Mouse (Mus musculus) left cerebral cortex, postnatal 14 days (tissue): ENCODE measurements around the gene Zfp68. TPM values are rescaled to one million over a fixed set of nuclear protein-coding genes. Genes with fewer than 3 reads are reported as not detected.

Source experiments
- microRNA-seq, 2 experiments: library from miRNA; unstranded; fragments of <30 nt; microRNA quantifications; one replicate each; pipeline ENCODE4 v1.2.0; 2022
- total RNA-seq, 2 experiments: library from RNA; stranded (reverse); gene quantifications; 2 replicates each; pipeline ENCODE4 v1.2.3; 2021

Zfp68 gene
- total RNA-seq, 2 experiments from 2014 or later, result 22.8 to 26.6 TPM

Small RNAs within 50 kb of the gene (microRNA-seq; reads per million reads assigned to microRNA genes)
- gene Gm24082, result 0 reads per million in 2 experiments

Other genes with a start within 250 kb of the Zfp68 start
- 10 to 100 TPM; 19.2 to 21.0 TPM for gene Zfp157, start 178.3 kb downstream of the Zfp68 start, total RNA-seq
- not detected for gene 1700123K08Rik, start 55.0 kb downstream of the Zfp68 start, total RNA-seq
- 10 to 100 TPM; 11.5 to 12.3 TPM for gene A430033K04Rik, start 3.1 kb upstream of the Zfp68 start, total RNA-seq
- gene Fam20c, start 134.8 kb upstream of the Zfp68 start, total RNA-seq, result 10 to 100 TPM; 37.9 to 42.1 TPM
- gene Gm5294, start 200.3 kb upstream of the Zfp68 start, total RNA-seq, result not detected